Mouse (Mus musculus) Muller cell, postnatal 12 days (primary cell): ENCODE measurements at regions not wholly inside any gene's neighbourhood (a gene's known extent, or its start where the extent isn't known, plus 50 kb on each side); places are given as distances from the start of the nearest gene placed in this dataset.

Experiments used
- DNase-seq: peaks from one replicate; pipeline ENCODE4 v3.0.0-alpha.2; 2015; ENCODE audit errors: inconsistent ontology term

GRCm38 (mm10) chr1:92284155-92284554, 88.7 kb upstream of the Hdac4 start:
- DNase-seq, result no peak

- DNase-seq, result no peak
Measured at GRCm38 (mm10) chr1:92277199-92277747, 81.8 kb upstream of the Hdac4 start.

GRCm38 (mm10) chr1:92275388-92275787, 79.9 kb upstream of the Hdac4 start:
- DNase-seq, result no peak

- no peak for DNase-seq
Measured at GRCm38 (mm10) chr1:92273760-92274159, 78.3 kb upstream of the Hdac4 start.

- DNase-seq, result no peak
Measured at GRCm38 (mm10) chr1:92271676-92272291, 76.3 kb upstream of the Hdac4 start.

GRCm38 (mm10) chr1:92270486-92271058, 75.1 kb upstream of the Hdac4 start:
- DNase-seq, result peak; percentile 79

GRCm38 (mm10) chr1:92269464-92269863, 74.0 kb upstream of the Hdac4 start:
- peak; percentile 48 for DNase-seq

- no peak for DNase-seq
Measured at GRCm38 (mm10) chr1:92264941-92265340, 69.4 kb upstream of the Hdac4 start.

GRCm38 (mm10) chr1:92259715-92260392, 64.4 kb upstream of the Hdac4 start:
- DNase-seq, result no peak

GRCm38 (mm10) chr1:92258026-92258425, 62.5 kb upstream of the Hdac4 start:
- DNase-seq, result no peak

GRCm38 (mm10) chr1:92253086-92253485, 57.6 kb upstream of the Hdac4 start:
- no peak for DNase-seq

- DNase-seq, result no peak
Measured at GRCm38 (mm10) chr1:92250594-92251463, 55.3 kb upstream of the Hdac4 start.
